Mouse (Mus musculus) myocyte (in vitro differentiated cells): Measurements from ENCODE around the gene Gldc. TPM values are rescaled to one million over a fixed set of nuclear protein-coding genes. Genes with fewer than 3 reads are reported as not detected.

Experiments
- H3K27me3 ChIP-seq: one replicate; pipeline ENCODE4 v1.6.1; 2011; ENCODE audit not compliant: control insufficient read depth, insufficient read depth, insufficient read length
- H3K36me3 ChIP-seq: one replicate; pipeline ENCODE4 v1.6.1; 2011; ENCODE audit not compliant: control insufficient read depth, insufficient read depth
- H3K4me2 ChIP-seq: one replicate; pipeline ENCODE4 v1.6.1; 2011; ENCODE audit warnings: low read depth, control low read depth
- H3K4me3 ChIP-seq: one replicate; pipeline ENCODE4 v1.5.1; 2011; ENCODE audit warnings: mild to moderate bottlenecking, control low read depth, moderate library complexity
- H3K79me2 ChIP-seq: one replicate; pipeline ENCODE4 v1.6.1; 2011; ENCODE audit not compliant: control insufficient read depth, insufficient read depth
- H3ac ChIP-seq: one replicate; pipeline ENCODE4 v1.6.1; 2011; ENCODE audit not compliant: control insufficient read depth, insufficient read length
- CEBPB ChIP-seq: IDR thresholded peaks from 2 replicates; pipeline ENCODE4 v1.6.1; 2011; ENCODE audit warnings: mild to moderate bottlenecking, moderate library complexity; ENCODE audit not compliant: poor library complexity, insufficient read depth, severe bottlenecking
- E2F4 ChIP-seq: IDR thresholded peaks from one replicate; pipeline ENCODE4 v1.6.1; 2011; ENCODE audit warnings: mild to moderate bottlenecking, control low read depth, moderate library complexity; ENCODE audit not compliant: insufficient read depth
- MAX ChIP-seq: IDR thresholded peaks from one replicate; pipeline ENCODE4 v1.6.1; 2011; ENCODE audit warnings: low read depth, mild to moderate bottlenecking, control low read depth
- MYOD1 ChIP-seq, 3 experiments: IDR thresholded peaks; one replicate each; pipeline ENCODE4 v1.6.1; 2011; ENCODE audit warnings: control low read depth in 2 of 3, low read depth in 2 of 3, mild to moderate bottlenecking in 2 of 3, moderate library complexity in 1 of 3; ENCODE audit not compliant: insufficient read length in 2 of 3, control insufficient read depth in 1 of 3
- MYOG ChIP-seq, 3 experiments: IDR thresholded peaks; one replicate each; pipeline ENCODE4 v1.6.1; 2011; ENCODE audit warnings: control low read depth in 2 of 3, low read depth in 2 of 3, mild to moderate bottlenecking in 2 of 3; ENCODE audit not compliant: insufficient read length in 2 of 3, control insufficient read depth in 1 of 3, insufficient read depth in 1 of 3
- POLR2A ChIP-seq: IDR thresholded peaks from one replicate; pipeline ENCODE4 v1.6.1; 2011; ENCODE audit warnings: low read depth, mild to moderate bottlenecking, control low read depth, moderate library complexity; ENCODE audit not compliant: insufficient read length
- POLR2AphosphoS2 ChIP-seq: IDR thresholded peaks from one replicate; pipeline ENCODE4 v1.6.1; 2011; ENCODE audit warnings: low read depth, control low read depth; ENCODE audit not compliant: insufficient read length
- REST ChIP-seq: IDR thresholded peaks from one replicate; pipeline ENCODE4 v1.6.1; 2011; ENCODE audit warnings: mild to moderate bottlenecking, control low read depth, moderate library complexity; ENCODE audit not compliant: insufficient read depth, insufficient read length
- SRF ChIP-seq: IDR thresholded peaks from one replicate; pipeline ENCODE4 v1.6.1; 2011; ENCODE audit warnings: low read depth; ENCODE audit not compliant: control insufficient read depth, insufficient read length
- TCF12 ChIP-seq: IDR thresholded peaks from one replicate; pipeline ENCODE4 v1.6.1; 2011; ENCODE audit warnings: mild to moderate bottlenecking, control low read depth; ENCODE audit not compliant: poor library complexity, insufficient read depth, severe bottlenecking
- TCF3 ChIP-seq: IDR thresholded peaks from one replicate; pipeline ENCODE4 v1.6.1; 2011; ENCODE audit warnings: low read depth, control low read depth; ENCODE audit not compliant: insufficient read length
- USF1 ChIP-seq: IDR thresholded peaks from one replicate; pipeline ENCODE4 v1.6.1; 2011; ENCODE audit warnings: low read depth, mild to moderate bottlenecking, control low read depth, moderate library complexity
- polyA plus RNA-seq: library from polyadenylated mRNA; unstranded; fragments of >200 nt; fragmentation: generic; extraction: Trizol; gene quantifications from one replicate; pipeline ENCODE4 v1.2.1, GENCODE M21; 2012; ENCODE audit warnings: missing spikeins

Gene Gldc
- polyA plus RNA-seq, 1 experiment, result 1.1 TPM

- TF ChIP-seq TCF12, result no peak
- TF ChIP-seq USF1, result no peak
- no peak for TF ChIP-seq MYOG (IDR thresholded peaks at IDR 0.05; ENCODE audit: control insufficient read depth in 1 of 3, insufficient read depth in 1 of 3, insufficient read length in 2 of 3, low read depth in 2 of 3)
- TF ChIP-seq CEBPB, result no peak
- TF ChIP-seq E2F4, result no peak
- Histone ChIP-seq H3K4me3 (no peak overlapping the region), H3K27me3 (no peaks in the 10 kb centered on the region), H3K4me2 (no peak overlapping the region), H3K79me2 (no peaks in the 10 kb centered on the region), H3K36me3 (no peaks in the 10 kb centered on the region), H3ac (no peak overlapping the region)
Measured at GRCm38 (mm10) chr19:30187232-30187631, 12.0 kb upstream of the Gldc start.

- Histone ChIP-seq H3ac (no peak overlapping the region), H3K27me3 (no peaks in the 10 kb centered on the region), H3K4me2 (no peak overlapping the region), H3K36me3 (no peaks in the 10 kb centered on the region), H3K4me3 (no peak overlapping the region), H3K79me2 (no peaks in the 10 kb centered on the region)
- TF ChIP-seq TCF3, result no peak
Measured at GRCm38 (mm10) chr19:30185536-30185935, 10.3 kb upstream of the Gldc start.

DNA sequence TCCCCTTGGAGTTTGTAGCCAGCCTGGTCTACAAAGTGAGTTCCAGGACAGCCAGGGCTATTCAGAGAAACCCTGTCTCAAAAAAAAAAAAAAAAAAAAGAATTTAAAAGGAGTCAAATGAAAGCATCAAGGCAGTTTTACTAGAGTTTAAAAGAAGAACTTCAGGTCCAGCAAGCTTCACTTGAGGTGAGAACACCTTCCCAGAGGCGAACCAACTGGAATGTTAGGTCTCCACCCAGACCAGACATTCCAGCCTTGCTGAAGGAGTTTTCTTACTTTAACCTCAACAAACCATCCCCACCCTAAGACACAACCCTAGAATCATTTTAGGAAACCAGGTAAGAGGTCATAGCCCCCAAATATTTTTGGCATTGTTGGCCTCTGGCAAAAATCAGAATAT lies 4.8 kb upstream of the Gldc start:
- TF ChIP-seq POLR2A, result no peak
- TF ChIP-seq TCF3, result no peak
- no peak for TF ChIP-seq MYOG (IDR thresholded peaks at IDR 0.05; ENCODE audit: control insufficient read depth in 1 of 3, insufficient read depth in 1 of 3, insufficient read length in 2 of 3, low read depth in 2 of 3)
- TF ChIP-seq REST, result no peak
- no peak for TF ChIP-seq E2F4
- no peak for TF ChIP-seq MYOD1 (IDR thresholded peaks at IDR 0.05; ENCODE audit: control insufficient read depth in 1 of 3, insufficient read length in 2 of 3, low read depth in 2 of 3)
- no peak for TF ChIP-seq CEBPB
- no peak for TF ChIP-seq USF1
- no peak for TF ChIP-seq POLR2AphosphoS2
- no peak for TF ChIP-seq TCF12
- TF ChIP-seq MAX, result no peak
- TF ChIP-seq SRF, result no peak
- no peak overlapping the region for H3ac ChIP-seq
- no peak overlapping the region for H3K4me2 ChIP-seq
- H3K27me3 ChIP-seq, result peaks cover 5% of the 10 kb centered on the region
- no peaks in the 10 kb centered on the region for H3K36me3 ChIP-seq
- H3K79me2 ChIP-seq, result no peaks in the 10 kb centered on the region
- H3K4me3 ChIP-seq, result no peak overlapping the region

DNA sequence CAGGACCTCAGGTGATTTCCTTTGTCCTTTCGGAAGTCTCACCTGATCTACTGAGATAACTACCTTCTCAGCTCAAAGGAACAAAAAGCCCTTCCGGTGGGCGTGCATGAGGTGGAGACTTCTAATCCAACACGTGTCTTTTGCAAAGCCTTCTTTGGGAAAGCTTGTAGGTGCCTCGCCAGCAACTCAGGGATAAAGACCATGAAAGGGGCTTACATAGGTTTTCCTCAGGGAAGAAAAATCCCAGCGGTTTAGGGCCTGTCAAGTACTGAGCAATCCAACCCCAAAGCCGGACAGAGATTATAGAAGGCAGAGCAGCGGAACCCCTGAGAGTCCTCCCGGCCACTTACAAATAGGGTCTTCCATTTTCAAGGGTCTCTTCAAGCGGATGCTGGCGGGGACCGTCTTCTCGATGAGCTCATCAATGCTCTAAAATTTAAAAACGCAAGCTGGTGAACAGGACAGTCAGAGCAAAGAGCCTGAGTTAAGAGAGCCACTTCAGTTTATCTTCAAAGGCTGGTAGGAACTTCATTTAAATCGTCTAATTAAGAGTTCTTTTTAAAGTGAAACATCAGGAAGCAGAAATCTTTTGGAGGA lies 1.1 kb downstream of the Gldc start:
- Histone ChIP-seq H3K4me2 (no peak overlapping the region), H3K36me3 (no peaks in the 10 kb centered on the region), H3K27me3 (peaks cover 9% of the 10 kb centered on the region), H3ac (no peak overlapping the region), H3K4me3 (no peak overlapping the region), H3K79me2 (no peaks in the 10 kb centered on the region)
- TF ChIP-seq SRF (no peak), USF1 (no peak), REST (no peak), POLR2AphosphoS2 (no peak), TCF12 (no peak), MYOG (IDR thresholded peaks at IDR 0.05; ENCODE audit: control insufficient read depth in 1 of 3, insufficient read depth in 1 of 3, insufficient read length in 2 of 3, low read depth in 2 of 3) (no peak), MAX (no peak)

DNA sequence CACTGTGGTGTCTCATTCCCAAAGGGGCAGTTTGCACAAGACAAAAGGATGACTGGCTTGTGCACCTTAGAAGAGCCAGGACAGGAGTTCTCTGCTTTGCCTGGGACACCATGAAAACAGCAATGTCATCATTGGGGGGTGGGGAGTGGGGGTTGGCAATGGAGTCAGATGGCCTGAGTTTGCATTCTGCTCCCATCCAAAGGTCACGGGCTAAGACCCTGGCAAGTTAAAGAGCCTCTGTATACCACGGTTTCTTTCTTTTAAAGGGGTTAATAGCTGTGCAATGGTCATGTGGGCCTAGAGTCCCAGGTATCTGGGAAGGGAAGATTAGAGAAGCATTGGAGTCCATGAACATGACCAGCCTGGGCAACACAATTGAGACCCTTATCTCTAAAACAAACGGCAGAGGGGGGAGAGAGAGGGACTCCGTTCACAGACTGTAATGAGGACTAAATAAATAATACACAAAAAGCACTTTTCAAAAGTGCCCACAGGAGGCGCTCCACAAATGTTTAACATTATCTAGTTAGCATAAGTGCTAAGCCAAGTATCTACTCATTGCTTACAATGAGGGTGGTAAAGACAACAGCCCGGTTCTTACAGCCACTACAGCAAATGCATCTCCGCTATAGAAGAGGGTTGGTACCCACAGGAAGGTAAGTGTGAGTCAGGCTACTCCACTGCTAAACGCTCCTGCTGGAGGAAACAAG lies 3.7 kb downstream of the Gldc start:
- no peaks in the 10 kb centered on the region for H3K79me2 ChIP-seq
- no peak overlapping the region for H3K4me3 ChIP-seq
- H3K36me3 ChIP-seq, result no peaks in the 10 kb centered on the region
- no peak overlapping the region for H3K4me2 ChIP-seq
- no peak overlapping the region for H3ac ChIP-seq
- peaks cover 15% of the 10 kb centered on the region for H3K27me3 ChIP-seq
- TF ChIP-seq MYOG (IDR thresholded peaks at IDR 0.05; ENCODE audit: control insufficient read depth in 1 of 3, insufficient read depth in 1 of 3, insufficient read length in 2 of 3, low read depth in 2 of 3) (no peak), USF1 (no peak), REST (no peak), SRF (no peak), CEBPB (no peak), TCF3 (no peak), E2F4 (no peak)
